Comparison of ENCODE assay signal across 9 mouse cellular contexts in the genomic region with DNA sequence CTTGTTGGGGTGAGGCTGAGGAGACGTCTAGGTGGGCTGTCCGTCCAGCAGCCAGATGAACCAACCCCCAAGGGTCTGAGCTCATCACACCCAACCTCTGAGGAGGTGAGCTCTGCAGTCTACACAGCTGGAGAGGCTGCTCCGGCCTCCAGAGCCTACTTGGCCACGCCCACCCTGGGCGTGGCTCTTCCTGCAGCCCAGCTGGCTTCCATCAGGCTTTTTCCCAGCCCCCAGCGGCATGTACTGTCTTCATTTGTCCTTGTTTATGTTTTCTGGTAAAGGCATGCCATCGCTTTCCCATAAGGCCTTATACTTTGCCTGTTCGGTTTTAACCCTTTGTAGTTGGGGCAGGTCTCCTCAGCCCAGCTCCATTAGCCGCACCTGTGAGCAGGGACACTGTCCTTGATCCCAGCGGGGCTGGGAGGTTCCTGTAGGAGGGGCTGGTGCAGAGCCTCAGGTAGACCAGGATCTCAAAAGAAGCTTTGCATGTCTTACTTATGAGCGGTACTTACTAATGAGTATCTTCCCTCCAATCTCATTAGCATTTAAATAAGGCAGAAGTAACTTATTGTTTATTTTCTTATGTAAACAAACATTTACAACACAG. TPM values are rescaled to one million over a fixed set of nuclear protein-coding genes. Genes with fewer than 3 reads are reported as not detected.
A peak's percentile ranks its signal among the peaks of the same experiment; 100 is the strongest.
DNase-seq lines count a peak whose midpoint lies in the region; ATAC-seq lines count a peak whose summit lies in the region.
"Had no signal": no experiment of that assay in that cellular context is flagged by ENCODE, and none has a peak within 500 bp of the region (broad histone marks: within the 10 kb centered on the region; RNA-seq: fewer than 3 reads in every experiment).

No protein-coding gene starts in this region.

- no peaks in the 10 kb centered on the region for H3K27me3 ChIP-seq in heart, embryonic 11.5 days (ENCODE audit: control insufficient read depth, insufficient read depth, low read length)
- H3K27me3 ChIP-seq: CH12.LX had no signal

- H3K27ac ChIP-seq in heart, embryonic 11.5 days (ENCODE audit: low read depth, low read length) = no peak overlapping the region

- no peaks in the 10 kb centered on the region for H3K36me3 ChIP-seq in heart, embryonic 11.5 days (ENCODE audit: control insufficient read depth, insufficient read depth, low read length)

- 9% methylated on average over 11 of the region's 11 CpGs for WGBS in heart, embryonic 11.5 days (ENCODE audit: insufficient replicate concordance)

- no peak overlapping the region for H3K4me3 ChIP-seq in heart, embryonic 11.5 days (ENCODE audit: low read depth, low read length)

- H3K4me1 ChIP-seq in heart, embryonic 11.5 days (ENCODE audit: control insufficient read depth, insufficient read depth, low read length) = peaks cover 25% of the 10 kb centered on the region

- H3K9me3 ChIP-seq in heart, embryonic 11.5 days (replicated peaks; ENCODE audit: control insufficient read depth, low read length) = 0 out of 2 replicates have a peak, but pooled peaks cover 2% of the 10 kb centered on the region

- DNase-seq in ovary, adult 18-20 months (ENCODE audit: low spot score) = peak; percentile 55
- DNase-seq in ovary, postnatal 10 days (ENCODE audit: low spot score) = no peak
- peak; percentile 44 for DNase-seq in kidney, adult 9 months
- DNase-seq in lung, postnatal 14 days = peak; percentile 67
- peak; percentile 68 to 74 for DNase-seq in urinary bladder, postnatal 4 days (ENCODE audit: low spot score in 2 of 2)
- DNase-seq in left cerebral cortex, adult 18-20 months (ENCODE audit: low spot score in 2 of 2) = no peak
- no peak for DNase-seq in frontal cortex, postnatal 10 days (ENCODE audit: low spot score in 2 of 2)

- ATAC-seq in heart, embryonic 11.5 days (replicated peaks; ENCODE audit: insufficient number of reproducible peaks, low FRiP score, low TSS enrichment) = 0 out of 2 replicates have a peak, but pooled peaks have one; percentile 42

- H3K9ac ChIP-seq in heart, embryonic 11.5 days (ENCODE audit: low read depth, low read length) = no peak overlapping the region; the same call in 1 of the 2 replicates

- H3K4me2 ChIP-seq in heart, embryonic 11.5 days = peak overlapping the region; percentile 42

RNA-seq across cellular contexts. Expression of a gene that starts 8.2 kb away (rescaled TPM):
- polyA plus RNA-seq in heart, embryonic 11.5 days (2014; fragmentation: Nextera tagmentation; extraction: Ambion mirVana) = not detected in 2 replicates
- total RNA-seq in left cerebral cortex, adult 18-20 months (2021) = not detected
- total RNA-seq: CH12.LX had no signal

RNA-seq across cellular contexts. Expression of a gene that starts 31.0 kb away (rescaled TPM):
- 9.7 and 12.5 TPM in 2 replicates for polyA plus RNA-seq in heart, embryonic 11.5 days (2014; fragmentation: Nextera tagmentation; extraction: Ambion mirVana)
- 1 to 10 TPM; 3.9 to 4.5 TPM for total RNA-seq in left cerebral cortex, adult 18-20 months (2021)
- total RNA-seq: CH12.LX had no signal

RNA-seq across cellular contexts. Expression of a gene that starts 39.8 kb away (rescaled TPM):
- polyA plus RNA-seq in heart, embryonic 11.5 days (2014; fragmentation: Nextera tagmentation; extraction: Ambion mirVana) = 0.44 and 0.63 TPM in 2 replicates
- 1 to 10 TPM in 1 of 2 experiments, under 1 TPM in 1; 0.53 to 1.5 TPM for total RNA-seq in left cerebral cortex, adult 18-20 months (2021)

Comparison
In these comparisons a context has a peak if more than half of its experiments do, and no peak if none do; other contexts are left out.
1. DNase-seq: peak in ovary, adult 18-20 months (single experiment), kidney, adult 9 months (single experiment), lung, postnatal 14 days (single experiment) and urinary bladder, postnatal 4 days (2 of 2); none in ovary, postnatal 10 days (single experiment), left cerebral cortex, adult 18-20 months (0 of 2) and frontal cortex, postnatal 10 days (0 of 2).